Mouse (Mus musculus) left cerebral cortex, adult 2 months (tissue): ENCODE measurements at regions not wholly inside any gene's neighbourhood (a gene's known extent, or its start where the extent isn't known, plus 50 kb on each side); places are given as distances from the start of the nearest gene placed in this dataset.

ENCODE experiments used
- DNase-seq, 2 experiments: peaks; one replicate each; pipeline ENCODE4 v3.0.0; 2021 to 2022; ENCODE audit warnings: low spot score in 2 of 2, mixed read lengths in 1 of 2; ENCODE audit errors: extremely low spot score in 1 of 2
- H3K27ac ChIP-seq: fragments of 200-600 bp; 2 replicates; pipeline ENCODE4 v1.8.1; 2022
- H3K4me3 ChIP-seq: fragments of 200-600 bp; 2 replicates; pipeline ENCODE4 v1.8.1; 2022
- CTCF ChIP-seq: fragments of 200-600 bp; IDR thresholded peaks from 2 replicates; pipeline ENCODE4 v1.8.1; 2022; ENCODE audit warnings: antibody characterized with exemption, mild to moderate bottlenecking, moderate library complexity
- intact Hi-C: fragments of 180-260 bp; cut with DNase I; formaldehyde crosslinking; loops from one replicate; pipeline ENCODE4 v1.15.1; 2025

DNA sequence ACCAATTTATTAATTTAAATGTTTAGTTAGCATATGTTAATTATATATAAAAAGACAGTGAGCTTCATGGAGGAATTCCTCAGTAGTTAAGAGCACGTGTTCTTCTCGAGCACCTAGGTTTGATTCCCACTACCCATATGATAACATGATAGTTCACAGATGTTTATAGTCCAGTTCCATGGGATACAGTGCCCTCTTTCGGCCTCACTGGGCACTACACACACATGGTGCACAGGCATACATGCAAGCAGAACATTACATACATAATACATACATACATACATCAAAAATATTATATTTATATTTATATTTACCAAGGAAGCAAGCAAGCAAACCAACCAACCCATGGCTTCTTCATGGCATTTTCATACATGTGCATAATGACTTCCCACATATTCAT is 51.6 kb upstream of the Fam180a start:
- TF ChIP-seq CTCF = no peak; the same call in 1 of the 2 replicates
- no peak for DNase-seq
- Histone ChIP-seq H3K27ac (no peak overlapping the region), H3K4me3 (no peak overlapping the region)
- intact Hi-C loops = loop anchor here (10.0 kb wide), 1 partner anchor 123 kb away; no protein-coding TSS in a partner anchor

DNA sequence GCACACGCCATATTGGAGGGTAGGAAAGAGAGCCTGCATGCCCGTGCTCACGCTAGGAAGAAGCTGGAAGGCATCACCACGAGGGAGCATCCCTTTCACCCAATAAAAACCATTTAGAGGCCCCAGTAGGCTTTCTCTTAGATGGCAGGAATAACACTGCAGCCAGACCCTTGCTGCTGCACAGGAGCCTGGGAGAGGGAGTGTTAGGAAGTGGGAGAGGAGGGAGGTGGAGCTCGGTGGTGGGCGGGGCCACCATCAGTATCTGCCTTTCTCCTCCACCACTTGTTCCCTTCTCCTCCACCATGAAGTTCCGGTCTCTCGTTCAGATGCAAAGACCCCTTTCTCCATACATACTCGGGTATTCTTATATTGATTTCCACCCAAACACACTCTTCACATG is 50.6 kb upstream of the Fam180a start:
- TF ChIP-seq CTCF = no peak

More for the DNA sequence above, 50.6 kb upstream of the Fam180a start:
- Histone ChIP-seq H3K27ac (no peak overlapping the region), H3K4me3 (no peak overlapping the region)
- intact Hi-C loops = loop anchor here (10.0 kb wide), 1 partner anchor 122 kb away; no protein-coding TSS in a partner anchor
- DNase-seq = no peak
